Mouse (Mus musculus) gastrocnemius, adult 18-20 months (tissue): ENCODE data around the gene Bean1. TPM values are rescaled to one million over a fixed set of nuclear protein-coding genes. Genes with fewer than 3 reads are reported as not detected.
A peak's percentile ranks its signal among the peaks of the same experiment; 100 is the strongest.

Experiments
- DNase-seq: peaks from one replicate; pipeline ENCODE4 v3.0.0; 2021; ENCODE audit warnings: low spot score
- total RNA-seq, 2 experiments: library from RNA; stranded (reverse); gene quantifications; 2 replicates each; pipeline ENCODE4 v1.2.3; 2021

Gene Bean1
- total RNA-seq, 2 experiments from 2014 or later = 0.25 to 0.59 TPM

DNA sequence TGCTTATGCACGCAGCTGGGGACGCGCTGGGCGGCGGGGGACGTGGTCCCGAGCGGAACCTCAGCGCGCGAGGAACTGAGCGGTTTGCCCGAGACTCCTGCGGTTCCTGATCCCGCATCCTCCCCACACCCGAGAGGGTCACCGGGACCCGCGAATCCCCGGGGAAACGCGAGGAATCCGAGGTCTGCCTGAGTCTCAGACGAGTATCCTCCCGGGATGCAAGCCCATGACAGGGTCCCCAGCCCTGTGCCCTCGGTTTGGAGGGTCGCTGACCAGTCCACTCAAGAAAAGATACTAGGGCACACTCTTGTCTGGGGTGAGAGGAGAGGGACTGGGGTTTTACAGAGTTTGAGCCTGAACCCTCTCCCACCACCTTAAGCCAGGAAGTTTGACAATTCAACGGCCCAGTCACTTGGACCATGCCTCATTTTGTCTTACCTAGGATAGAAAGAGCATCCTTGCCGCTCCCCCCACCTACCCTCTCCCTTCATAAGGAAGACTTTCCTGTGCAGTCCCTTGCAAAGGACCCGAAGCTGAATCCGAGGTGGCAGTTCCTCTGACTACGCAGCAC, 893 bp downstream of the Bean1 start:
- no peak for DNase-seq

DNA sequence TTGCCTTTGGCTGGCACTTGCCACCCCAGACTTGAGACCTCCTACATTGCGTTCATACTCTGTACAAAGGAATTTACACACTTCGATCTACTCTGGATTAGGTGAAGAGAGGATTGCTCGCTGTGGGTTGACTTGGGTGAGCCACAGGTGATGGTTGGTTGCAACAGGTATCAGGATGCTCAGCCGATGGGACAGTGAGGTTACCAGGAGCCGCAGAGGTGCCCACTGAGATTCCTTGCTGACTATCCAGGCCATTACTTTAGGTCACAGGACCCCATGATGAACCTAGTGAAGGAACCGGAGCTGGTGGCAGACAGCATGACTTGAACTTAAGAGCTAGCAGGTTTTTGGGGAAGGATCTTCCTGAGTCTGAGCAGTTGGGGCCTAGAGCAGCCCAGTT, 2.2 kb downstream of the Bean1 start:
- DNase-seq = no peak

DNA sequence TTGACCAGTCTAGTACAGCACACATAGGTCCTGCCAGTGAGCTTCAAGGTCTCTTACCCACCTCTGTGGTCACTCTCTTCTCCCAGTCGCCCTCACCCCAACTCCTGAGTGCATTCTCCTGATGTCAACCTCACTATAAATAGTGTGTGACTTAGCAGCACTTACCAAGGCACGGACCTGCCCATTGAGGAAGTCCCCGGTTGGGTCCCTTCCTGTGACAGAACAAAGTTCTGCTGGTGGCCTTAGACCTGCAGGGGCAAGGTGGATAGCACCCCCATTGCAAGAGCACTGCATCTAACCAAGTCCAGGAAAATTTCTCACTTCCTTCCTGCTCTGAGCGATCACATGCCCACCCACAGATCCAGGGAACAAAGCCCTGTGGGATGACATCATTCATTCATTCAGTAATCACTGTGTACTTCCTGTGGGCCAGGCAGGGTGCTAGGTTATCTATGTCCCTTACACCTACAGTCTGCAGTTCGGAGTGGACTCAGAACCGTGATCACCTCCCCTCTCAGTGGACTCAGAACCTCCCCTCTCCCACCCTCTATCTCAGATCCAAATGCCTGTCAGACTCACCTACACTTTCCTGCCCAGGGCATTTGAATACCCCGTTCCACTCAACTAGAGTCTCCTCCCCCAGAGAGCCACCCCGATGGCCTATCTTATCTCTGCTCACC, 5.7 kb downstream of the Bean1 start:
- DNase-seq = no peak

DNA sequence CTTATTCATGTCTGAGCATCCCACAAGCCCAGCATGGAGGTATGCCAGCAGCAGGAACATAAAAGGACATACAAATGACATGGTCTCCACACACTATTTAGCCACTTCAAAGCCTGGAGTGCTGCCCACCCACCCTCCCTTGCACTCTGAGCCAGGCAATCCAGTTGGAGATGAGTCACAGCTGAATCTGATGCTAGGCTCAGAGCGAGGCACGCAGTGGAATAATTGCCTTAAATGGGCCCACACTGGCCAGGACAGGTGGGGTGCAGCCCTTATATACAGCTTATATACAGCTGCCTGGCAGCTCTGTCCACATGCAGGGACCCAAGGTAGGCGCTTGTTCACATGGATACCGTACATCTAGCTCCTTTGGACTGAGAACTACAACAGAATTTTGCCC, 6.8 kb downstream of the Bean1 start:
- no peak for DNase-seq

- DNase-seq = no peak
These were observed 14.7 kb downstream of the Bean1 start for GRCm38 (mm10) chr8:104184905-104185304.

DNA sequence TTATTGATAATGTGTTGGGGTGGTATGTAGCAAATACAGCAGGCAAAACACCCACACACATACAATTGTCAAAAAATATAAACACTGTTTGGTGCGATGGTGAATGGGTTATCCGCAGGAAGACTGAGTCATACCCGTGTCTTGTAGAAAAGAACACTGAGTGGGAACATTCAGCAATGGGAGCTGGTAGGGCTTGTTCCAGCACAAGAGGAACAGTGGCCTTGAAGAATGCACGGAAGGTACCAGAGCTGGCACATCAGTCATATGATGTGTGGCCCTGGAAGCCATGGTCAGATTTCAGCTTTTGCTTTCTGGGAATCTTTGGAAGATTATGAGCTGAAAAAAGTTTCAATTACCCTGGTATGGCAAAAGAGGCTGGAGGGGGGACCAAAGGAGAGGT, 16.6 kb downstream of the Bean1 start:
- DNase-seq = no peak

GRCm38 (mm10) chr8:104187622-104188021, 17.4 kb downstream of the Bean1 start:
- DNase-seq = no peak

DNA sequence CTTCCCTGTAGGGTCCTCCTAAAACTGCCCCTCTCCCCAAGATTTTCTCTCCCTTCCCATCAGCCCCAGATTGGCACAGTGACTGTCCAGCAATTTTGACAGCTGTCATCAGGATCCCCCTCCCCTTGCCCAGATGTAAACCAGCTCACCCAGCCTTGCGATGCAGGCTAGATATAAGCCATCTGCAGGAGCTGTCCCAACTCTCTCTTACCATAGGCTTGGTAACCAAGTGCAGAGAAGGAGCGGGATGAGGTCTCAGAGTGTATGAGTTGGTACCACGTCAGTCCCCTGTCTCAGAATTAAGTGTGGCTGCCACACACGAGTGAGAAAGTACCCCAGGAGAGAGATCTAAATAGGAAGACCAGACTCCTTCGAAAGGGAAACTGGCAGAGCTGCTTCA, 18.2 kb downstream of the Bean1 start:
- no peak for DNase-seq

GRCm38 (mm10) chr8:104190777-104191468, 20.7 kb downstream of the Bean1 start:
- DNase-seq = no peak

DNA sequence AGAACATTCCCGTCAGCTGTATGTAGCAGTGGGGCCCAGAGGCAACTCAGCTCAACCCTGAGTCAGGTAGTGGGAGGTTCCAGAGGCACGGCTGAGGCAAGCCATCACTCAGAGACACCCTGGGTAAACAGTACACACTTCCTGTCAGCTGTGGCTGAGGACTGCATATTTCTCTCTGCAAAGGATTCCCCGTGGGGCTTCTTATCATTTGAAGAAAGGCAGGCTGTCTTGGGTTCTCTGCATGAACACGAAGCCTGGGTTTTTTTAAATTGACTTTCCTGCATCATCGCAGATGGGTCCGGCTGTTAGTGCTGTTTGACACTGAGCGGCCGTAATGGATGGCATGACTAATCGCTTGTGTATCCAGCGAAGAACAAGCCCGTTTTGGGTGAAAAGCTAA, 21.3 kb downstream of the Bean1 start:
- no peak for DNase-seq

- DNase-seq = no peak
These were observed 29.6 kb downstream of the Bean1 start for GRCm38 (mm10) chr8:104199802-104200201.

DNA sequence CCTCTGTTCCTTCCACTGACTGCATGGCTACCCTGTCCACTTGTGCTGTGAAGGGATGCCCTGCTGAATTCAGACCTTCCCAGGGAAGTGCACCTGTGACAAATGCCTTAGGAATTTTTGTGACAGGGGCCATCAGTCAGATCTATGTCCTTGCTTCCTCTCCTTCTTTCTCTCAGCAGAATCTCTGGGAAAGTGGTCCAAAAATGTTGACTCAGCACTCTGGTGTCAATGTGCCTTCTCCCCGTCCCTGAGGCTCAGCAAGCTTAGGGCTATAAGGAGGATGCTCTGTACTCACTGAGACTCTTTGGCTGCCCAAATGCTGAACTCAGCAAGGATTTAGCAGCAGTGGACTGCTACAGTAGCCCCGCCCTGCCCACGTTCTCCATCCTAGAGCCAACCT, 31.4 kb downstream of the Bean1 start:
- no peak for DNase-seq

- no peak for DNase-seq
These were observed 32.1 kb downstream of the Bean1 start for GRCm38 (mm10) chr8:104202320-104202719.

- no peak for DNase-seq
These were observed 35.0 kb downstream of the Bean1 start for GRCm38 (mm10) chr8:104205292-104205691.

DNA sequence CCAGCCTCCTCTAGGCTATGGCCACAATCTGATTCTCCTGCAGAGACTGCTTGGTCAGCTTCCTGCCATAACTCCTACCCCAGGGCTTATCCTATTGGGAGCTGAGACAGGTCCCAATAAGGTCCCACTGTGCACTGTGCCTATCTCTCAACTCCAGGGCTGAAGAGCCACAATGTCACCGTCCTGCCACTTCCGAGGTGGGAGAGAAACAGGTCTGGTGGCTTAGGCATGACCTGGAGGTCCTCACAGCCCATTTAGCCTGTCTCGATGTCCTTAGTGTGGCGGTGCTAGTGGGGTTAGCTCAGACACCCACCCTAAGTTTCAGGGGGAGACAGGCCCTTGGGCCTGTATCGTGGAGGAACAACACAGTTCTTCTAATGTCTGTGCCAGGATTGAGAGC, 47.4 kb downstream of the Bean1 start:
- no peak for DNase-seq

- DNase-seq = peak; percentile 24
These were observed 48.8 kb downstream of the Bean1 start for GRCm38 (mm10) chr8:104219079-104219478.

- peak; percentile 60 for DNase-seq
These were observed 49.6 kb downstream of the Bean1 start for GRCm38 (mm10) chr8:104219806-104220205.

GRCm38 (mm10) chr8:104227048-104227447, 56.8 kb downstream of the Bean1 start:
- DNase-seq = no peak

DNA sequence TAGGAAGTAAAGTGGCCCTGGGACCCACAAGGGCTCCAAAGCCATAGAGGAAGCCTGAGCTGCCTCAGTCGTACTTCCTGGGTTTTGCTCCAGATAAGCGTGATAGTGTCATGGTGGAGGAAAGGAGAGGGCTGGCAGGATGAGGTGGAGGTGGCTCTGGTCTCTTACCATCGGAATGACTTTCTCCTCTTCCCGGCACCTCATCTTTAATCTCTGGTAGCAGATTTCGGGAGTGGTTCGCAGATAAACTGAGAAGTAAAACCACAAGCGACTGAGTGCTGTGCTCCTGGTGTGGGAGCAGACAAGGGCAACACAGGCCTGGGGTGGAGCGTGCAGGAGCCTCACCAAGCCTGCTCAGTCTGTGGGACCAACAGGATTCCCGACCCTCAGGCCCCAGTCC, 60.1 kb downstream of the Bean1 start:
- DNase-seq = no peak

- DNase-seq = no peak
These were observed 61.8 kb downstream of the Bean1 start for GRCm38 (mm10) chr8:104232039-104232438.

DNA sequence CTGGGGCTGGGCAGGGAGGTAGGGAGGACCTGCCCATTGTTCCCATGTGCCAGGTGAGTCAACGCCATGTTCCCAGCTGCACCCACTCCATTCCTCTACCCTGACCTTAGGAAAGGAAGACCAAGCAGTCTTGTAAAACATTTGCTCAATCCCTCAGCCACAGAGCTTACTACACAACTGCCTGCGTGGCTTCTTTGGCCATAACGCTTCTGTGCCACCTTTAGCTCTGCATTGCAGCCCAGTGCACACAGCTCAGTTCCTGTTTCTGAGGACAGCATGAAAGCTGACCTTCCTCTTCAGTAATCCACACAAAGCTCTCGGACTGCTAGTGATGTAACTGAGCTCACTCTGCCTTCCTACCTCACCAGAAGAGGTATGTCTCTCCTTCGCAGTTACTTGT, 62.7 kb downstream of the Bean1 start:
- DNase-seq = no peak

- no peak for DNase-seq
These were observed 64.3 kb downstream of the Bean1 start for GRCm38 (mm10) chr8:104234573-104234972.

- no peak for DNase-seq
These were observed 69.2 kb downstream of the Bean1 start for GRCm38 (mm10) chr8:104239418-104239861.
